Mouse (Mus musculus) heart, adult 8-10 months (tissue): ENCODE results near the gene Hk1. TPM values are rescaled to one million over a fixed set of nuclear protein-coding genes. Genes with fewer than 3 reads are reported as not detected.

Experiments used
- DNase-seq: peaks from one replicate; pipeline ENCODE4 v3.0.0; 2022; ENCODE audit warnings: low spot score
- total RNA-seq, 4 experiments: library from RNA; stranded (reverse); gene quantifications; 2 replicates each; pipeline ENCODE4 v1.2.4; 2022

Gene Hk1
- total RNA-seq, 4 experiments from 2014 or later, result 87.3 to 137 (median 106) TPM

- DNase-seq, result no peak
Measured at GRCm38 (mm10) chr10:62321457-62321856, 58.3 kb downstream of the Hk1 start.

DNA sequence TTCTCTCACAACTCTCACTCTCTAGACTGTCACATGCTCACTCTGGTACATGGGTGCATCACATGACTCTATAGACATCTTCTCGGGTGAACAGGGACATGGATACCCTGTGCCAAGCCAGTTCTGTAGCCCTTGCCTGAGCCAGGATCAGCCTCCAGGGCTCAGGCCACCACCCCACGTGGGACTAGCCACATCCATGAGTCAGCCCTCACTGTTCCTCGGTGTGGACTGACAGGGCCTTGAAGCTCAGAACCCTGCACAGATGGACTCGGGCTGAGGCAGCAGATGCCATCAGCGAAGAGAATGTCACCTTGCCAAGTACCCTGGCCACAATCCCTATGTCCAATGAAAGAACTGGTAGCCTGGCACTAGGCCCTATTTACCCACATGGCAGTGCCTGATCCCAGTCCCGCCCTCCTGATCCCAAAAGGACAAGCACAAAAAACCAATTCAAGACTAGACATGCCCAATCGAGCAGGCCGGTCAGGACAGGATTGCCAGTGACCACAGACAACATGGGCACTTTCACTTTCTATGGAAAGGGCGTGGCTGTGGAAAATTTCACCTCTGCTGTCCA is 59.2 kb downstream of the Hk1 start:
- DNase-seq, result no peak

- DNase-seq, result no peak
Measured at GRCm38 (mm10) chr10:62319154-62319553, 60.6 kb downstream of the Hk1 start.

DNA sequence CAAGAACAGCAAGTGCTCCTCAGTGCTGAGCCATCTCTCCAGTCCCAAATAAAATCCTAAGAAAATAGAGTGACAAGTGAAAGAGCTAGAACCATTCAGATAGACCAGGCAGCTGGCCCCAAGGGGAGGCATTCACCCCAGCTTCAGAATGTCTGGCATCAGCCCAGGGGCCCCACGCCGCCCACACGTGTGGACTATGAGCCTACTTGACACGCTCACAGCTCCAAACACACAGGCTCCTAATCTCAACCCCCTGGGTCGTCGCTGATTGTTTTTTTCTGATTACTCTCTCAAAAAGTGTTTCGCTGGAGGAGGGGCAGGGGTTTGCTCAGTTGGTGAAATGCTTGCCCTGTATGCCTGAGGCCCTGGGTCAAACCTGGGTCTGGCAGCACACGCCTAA is 63.2 kb downstream of the Hk1 start:
- no peak for DNase-seq

GRCm38 (mm10) chr10:62313885-62314424 is 65.8 kb downstream of the Hk1 start:
- peak; percentile 58 for DNase-seq

DNA sequence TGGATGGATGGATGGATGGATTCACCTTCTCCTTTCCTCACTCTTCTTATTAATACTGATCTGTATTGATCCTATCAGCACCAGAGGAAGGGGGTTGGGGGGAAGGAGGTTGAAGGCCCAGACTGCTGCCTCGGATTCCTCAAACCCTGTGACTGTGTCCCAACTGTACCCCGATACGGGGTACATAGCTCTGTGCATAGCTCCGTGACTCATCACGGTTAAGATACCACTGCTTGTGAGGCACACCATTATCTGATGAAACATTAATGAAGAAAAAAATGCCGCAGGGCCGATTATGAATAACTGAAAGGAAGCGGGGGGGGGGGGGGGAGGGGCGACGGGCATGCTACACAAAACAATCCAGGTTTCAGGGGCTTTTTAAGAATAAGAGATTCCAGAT is 66.6 kb downstream of the Hk1 start:
- DNase-seq, result no peak

GRCm38 (mm10) chr10:62311464-62311863 is 68.2 kb downstream of the Hk1 start:
- DNase-seq, result peak; percentile 71

DNA sequence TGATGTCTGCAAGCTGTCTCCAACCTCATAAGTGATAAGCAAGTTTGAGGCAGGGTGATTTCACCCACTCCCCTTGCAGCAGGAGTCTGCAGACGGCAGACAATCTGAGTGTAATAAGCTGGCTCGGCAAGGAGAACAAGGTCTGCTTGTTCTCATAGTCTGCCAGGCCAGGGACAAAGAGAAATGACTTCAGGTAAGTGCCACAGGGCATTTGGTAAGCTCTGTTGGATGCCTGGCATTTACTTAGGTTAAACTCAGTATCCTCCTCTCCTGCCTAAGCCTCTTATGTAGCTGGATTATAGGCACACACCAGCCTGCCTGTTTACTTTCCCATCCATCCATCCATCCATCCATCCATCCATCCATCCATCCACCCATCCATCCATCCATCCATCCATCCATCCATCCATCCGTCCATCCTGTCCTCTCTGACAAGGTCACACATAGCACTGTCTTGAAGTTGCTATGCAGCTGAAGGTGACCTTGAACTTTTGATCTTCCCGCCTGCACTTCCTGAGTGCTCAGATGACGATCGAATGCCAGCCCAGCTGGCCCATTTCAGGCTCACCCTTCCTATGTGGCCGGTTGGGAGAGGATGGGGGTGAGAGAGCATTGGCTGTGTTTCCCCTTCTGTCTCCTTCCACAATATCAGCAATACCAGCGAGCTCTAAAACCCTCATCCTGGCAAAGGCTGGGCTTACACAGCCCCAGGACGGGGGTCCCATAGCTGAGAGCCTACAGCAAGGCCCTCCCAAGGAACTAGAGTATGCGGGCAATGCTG is 69.3 kb downstream of the Hk1 start:
- no peak for DNase-seq

DNA sequence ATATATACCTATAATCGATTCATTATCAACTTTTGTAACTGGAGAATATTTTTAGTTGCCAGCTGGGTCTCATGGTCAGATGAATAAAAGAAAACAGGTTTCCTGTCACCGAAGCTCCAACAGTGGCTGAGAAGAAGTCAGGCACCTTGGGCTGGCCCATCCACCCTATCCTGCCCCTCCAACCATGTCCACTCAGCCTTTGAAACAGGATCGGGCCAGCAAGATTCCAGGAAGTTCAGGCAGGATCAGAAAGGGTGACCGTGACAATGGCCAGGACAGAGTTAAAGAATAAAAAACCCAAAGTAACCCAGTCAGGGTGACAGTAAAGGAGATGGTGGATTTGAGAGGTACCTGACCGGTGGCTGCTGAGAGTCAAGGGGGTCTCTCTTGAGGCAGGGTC is 70.1 kb downstream of the Hk1 start:
- DNase-seq, result no peak

- DNase-seq, result no peak
Measured at GRCm38 (mm10) chr10:62308896-62309491, 70.7 kb downstream of the Hk1 start.

GRCm38 (mm10) chr10:62306483-62306882 is 73.2 kb downstream of the Hk1 start:
- DNase-seq, result no peak

DNA sequence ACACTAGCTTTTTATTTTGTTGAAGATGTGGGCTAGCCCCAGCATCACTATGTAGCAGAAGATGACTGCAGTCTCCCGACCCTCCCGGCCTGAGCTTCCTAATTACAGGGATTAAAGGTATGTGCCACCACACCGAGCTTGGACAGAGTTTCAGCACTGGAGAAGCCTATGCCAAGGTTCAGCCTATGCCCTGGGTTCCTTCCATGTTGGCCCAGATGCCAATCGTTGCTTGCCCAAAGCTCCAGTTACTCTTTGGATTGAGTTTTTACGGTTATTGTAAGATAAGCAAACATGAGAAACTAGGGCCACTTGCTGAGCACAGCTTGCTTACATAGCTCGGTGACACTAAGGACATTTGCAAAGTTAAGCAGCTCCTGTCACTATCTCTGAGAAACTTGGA is 74.6 kb downstream of the Hk1 start:
- DNase-seq, result no peak

DNA sequence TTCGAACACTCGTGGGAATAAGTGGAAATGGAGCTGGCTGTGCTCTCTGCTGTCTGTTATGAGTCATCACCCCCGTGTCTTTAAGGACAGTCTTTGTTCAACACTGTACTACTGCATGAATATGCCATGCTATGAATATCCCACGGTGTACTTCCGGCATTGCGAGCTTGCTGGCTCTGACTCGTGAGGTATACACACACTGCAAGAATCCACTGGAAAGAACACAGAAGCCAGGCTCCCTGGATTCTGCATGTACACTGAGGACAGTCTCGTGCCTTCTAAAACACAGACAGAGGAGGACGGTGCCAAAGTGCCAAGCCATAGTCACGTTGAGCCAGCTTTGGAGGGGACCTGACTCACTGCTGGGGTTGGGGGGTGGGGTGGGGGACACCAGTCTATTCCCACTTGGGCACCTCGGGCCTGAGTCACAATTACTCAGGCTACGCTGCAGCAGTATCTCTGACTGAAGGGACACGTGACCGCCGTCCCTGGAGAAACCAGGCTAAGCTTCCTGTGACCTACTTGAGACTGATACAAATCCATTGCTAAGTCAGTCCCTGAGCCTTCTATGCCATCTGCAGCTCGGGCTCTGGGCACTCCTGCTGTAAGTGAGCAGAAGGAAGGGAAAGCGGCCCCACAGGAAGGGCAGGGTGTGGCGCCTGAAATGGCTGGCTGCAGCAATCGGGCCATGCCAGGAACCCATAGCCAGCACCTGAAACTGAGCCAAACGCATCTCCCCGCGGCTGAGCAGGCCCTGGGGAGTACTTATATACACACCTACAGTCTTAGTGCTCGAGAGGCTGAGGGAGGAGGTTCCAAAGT is 79.5 kb downstream of the Hk1 start:
- peak; percentile 54 for DNase-seq

DNA sequence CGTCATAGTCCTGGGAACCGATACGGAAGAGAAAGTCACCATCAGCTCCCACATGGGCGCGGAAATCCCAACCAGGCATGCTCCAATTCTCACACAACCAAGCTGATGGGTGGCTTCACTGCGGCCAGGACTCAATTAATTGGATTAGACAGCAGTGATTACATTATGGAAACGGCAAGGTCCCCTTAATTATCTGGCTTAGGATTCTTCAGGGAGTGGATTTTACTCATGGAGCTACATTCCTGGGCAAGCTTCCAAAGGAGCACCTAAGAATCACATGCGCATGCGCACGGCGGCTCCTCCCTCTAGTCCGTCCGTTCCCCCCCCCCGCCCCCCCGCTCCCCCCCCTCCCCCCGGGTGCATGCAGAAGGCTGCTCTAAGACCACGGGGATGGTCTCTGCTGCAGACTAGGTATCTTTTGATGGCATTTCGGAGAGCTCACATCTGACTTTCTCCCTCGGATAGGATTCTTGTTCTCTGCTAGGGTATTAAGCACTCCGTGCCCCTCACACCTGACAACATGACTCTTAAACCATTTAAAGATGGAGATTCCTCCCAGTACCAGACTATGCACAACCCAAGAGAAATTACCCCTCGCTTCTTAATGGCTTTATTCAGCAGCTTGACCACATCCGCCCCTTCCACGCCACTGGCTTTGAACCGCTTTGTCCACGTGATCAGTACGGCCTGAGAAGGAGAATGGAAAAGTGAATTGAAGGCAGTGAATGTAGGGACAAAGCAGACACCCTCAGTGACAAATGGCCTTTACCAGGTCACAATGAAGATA is 83.4 kb downstream of the Hk1 start:
- no peak for DNase-seq

GRCm38 (mm10) chr10:62294112-62294511 is 85.6 kb downstream of the Hk1 start:
- no peak for DNase-seq

DNA sequence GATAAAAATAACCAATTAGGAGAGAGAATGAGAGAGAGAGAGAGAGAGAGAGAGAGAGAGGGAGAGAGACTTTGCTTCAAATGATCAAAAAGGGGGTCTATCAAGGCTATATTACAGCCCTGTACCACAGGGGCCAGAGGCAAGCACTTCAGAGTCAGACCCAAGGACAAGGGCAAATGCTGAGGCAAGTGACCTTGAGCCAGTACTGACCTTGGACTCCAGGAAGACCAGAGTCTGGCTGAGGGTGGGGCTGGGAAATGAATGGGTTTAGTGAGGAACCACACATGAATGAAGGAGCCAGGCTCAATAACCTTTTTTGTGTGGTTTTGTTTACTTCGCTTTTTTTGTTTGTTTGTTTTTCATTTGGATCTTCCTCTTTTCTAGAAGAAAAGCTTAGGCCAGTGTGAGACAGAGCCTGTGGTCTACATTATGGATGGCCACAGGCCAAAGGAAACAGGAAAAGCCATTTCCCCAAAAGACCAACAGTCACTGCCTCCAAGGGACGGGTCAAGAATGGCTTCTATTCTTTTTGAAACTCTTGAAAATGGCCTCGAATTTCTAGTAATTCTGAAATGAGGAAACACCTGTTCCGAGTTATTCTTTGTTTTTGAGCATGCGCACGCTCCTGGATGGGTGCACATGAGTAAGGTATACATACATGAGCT is 92.1 kb downstream of the Hk1 start:
- DNase-seq, result peak; percentile 66

DNA sequence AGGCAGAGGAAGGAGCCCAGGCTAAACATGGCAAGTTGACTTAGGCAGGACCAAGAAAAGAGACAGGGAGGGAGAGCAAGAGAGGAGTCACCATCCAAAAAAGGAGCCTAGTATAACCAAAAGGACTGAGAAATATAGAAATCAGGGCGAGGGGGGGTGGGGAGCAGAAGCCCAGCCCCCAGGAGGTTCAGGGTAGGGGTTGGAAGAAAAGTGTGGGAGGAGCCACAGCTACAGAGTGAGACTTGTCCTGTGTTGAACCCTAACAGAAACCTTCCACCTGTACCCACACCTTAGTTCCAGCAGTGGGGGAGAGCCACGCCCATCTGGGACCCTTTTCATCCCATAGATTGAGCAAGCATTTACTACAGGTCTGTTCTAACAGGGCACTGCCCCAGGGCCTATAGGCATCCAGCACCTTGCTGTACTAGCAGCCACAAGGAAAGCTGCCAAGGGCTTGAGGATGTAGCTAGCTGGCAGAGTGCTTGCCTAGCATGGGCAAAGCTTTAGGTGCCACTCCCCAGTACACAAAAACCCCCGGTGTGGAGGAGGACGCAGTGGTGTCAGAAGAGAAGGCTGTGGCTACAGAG is 96.4 kb downstream of the Hk1 start:
- no peak for DNase-seq

DNA sequence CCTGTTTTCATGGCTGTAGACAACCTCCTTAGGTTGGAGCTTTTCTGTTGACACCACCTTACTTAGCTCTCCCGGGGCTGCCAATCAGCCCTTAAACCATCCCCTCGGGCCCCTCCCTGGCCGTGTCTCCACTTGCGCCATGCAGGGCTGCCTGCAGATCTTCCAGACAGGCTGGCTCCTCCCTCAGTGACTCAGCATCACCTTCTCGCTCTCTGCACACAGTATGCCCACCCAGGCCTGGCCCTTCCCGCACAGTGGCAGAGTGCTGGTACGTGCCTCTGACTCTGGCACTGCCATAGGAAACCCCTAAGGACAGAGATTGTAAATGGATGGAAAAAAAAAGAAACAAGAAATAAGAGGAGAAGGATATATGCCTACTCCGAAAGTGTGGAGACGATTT is 96.9 kb downstream of the Hk1 start:
- DNase-seq, result no peak

DNA sequence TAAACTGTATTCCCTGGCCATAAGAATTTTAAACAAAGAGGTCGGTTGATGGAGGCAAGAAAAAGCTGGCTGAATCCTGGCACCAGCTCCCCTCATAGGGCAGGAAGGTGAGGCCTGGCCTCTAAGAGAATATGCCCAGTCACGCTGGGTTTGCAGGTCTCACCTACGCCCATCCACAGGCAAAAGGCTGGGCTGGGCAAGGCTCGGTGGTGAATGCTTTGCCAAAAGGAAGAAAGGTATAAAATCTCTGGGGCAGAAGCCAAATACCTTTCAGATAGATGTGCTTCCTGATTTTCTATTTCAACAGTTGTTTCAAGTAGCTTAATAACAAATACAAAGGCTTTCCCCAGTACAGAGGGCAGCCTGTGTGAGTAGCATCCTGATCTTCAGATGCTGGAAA is 100.0 kb downstream of the Hk1 start:
- no peak for DNase-seq

DNA sequence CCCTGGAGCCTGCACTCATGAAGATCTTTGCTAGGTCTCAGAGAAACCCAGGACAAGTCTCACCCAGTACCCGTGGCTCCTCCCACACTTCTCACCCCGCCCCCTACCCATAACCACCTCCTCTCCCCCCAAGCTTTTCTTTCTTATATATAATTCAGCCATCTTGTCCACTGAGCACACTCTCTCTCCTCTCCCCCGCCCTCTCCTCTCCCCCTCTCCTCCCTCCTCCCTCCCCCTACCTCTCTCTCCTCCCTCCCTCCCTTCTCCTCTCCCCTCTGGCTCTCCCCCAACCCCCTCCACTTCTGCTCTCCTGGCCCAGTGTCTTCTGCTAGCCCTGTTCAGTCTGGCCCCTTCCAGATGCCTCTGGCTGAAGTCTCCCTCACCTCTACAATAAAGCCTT is 100.6 kb downstream of the Hk1 start:
- DNase-seq, result no peak
